Mouse (Mus musculus): ENCODE measurements at regions not wholly inside any gene's neighbourhood (a gene's known extent, or its start where the extent isn't known, plus 50 kb on each side); places are given as distances from the start of the nearest gene placed in this dataset.

DNA sequence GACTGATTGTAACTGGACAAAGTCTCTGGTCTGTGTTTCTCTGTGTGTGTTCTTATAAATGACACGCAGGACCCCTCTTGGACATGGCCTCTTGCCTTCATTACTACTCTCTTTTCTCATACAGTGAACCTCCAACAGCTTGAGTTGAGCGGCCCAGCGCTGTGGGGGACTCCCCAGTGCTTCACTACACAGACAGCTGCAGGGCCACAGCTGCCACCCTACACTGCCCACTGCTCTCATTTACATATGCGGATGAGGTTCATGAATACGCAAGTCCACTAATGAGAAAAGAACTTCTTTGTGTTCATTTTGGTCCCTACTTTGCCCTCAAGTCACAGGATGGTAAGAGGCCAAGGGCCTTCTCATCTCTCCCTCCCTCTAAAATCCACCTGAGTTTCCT lies 183.4 kb upstream of the Bcl6 start:
- Histone ChIP-seq H3K27ac (no peak overlapping the region), H3K36me3 (no peaks in the 10 kb centered on the region), H3K9ac (no peak overlapping the region), H3K4me1 (no peaks in the 10 kb centered on the region), H3K9me3 (no peaks in the 10 kb centered on the region), H3K4me3 (no peak overlapping the region), H3K27me3 (replicated peaks) (no peaks in the 10 kb centered on the region), H3K4me2 (replicated peaks) (no peak overlapping the region)
- peak; percentile 90 for ATAC-seq (ENCODE audit: low FRiP score, low read depth)
- 61% methylated on average over 5 of the region's 5 CpGs for WGBS

DNA sequence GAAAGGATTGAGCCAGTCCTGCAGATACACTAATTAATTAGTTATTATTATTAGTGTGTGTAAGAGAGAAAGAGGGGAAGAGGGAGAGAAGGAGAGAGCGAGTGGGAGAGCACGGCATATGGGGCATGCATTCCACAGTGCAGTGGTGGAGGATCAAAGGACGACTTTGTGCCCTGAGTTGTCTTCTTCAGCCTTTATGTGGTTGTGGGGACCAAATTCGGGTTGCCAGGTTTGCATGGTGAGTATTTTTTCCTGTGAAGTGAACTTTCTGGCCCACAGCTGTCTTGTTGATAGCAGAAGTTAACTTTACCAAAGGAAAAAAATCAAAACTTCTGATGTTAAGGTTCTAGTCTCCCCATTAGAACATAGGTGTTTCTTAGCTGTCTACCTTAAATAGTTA lies 182.5 kb upstream of the Bcl6 start:
- H3K9me3 ChIP-seq, result no peaks in the 10 kb centered on the region
- 78% methylated on average over 4 of the region's 4 CpGs for WGBS
- no peak overlapping the region for H3K27ac ChIP-seq
- H3K36me3 ChIP-seq, result no peaks in the 10 kb centered on the region
- no peak for ATAC-seq (ENCODE audit: low FRiP score, low read depth)
- no peaks in the 10 kb centered on the region for H3K4me1 ChIP-seq
- H3K9ac ChIP-seq, result no peak overlapping the region
- no peak overlapping the region for H3K4me3 ChIP-seq
- H3K4me2 ChIP-seq (replicated peaks), result no peak overlapping the region
- H3K27me3 ChIP-seq (replicated peaks), result no peaks in the 10 kb centered on the region

- no peak for ATAC-seq (ENCODE audit: low FRiP score, low read depth)
- H3K36me3 ChIP-seq, result no peaks in the 10 kb centered on the region
Measured at GRCm38 (mm10) chr16:24166496-24166895, 177.8 kb upstream of the Bcl6 start.

GRCm38 (mm10) chr16:24165461-24166081 lies 176.9 kb upstream of the Bcl6 start:
- H3K4me3 ChIP-seq, result no peak overlapping the region
- no peaks in the 10 kb centered on the region for H3K4me1 ChIP-seq
- 66% methylated on average over 11 of the region's 11 CpGs for WGBS
- no peak overlapping the region for H3K4me2 ChIP-seq (replicated peaks)
- H3K36me3 ChIP-seq, result no peaks in the 10 kb centered on the region
- H3K9me3 ChIP-seq, result no peaks in the 10 kb centered on the region
- no peak overlapping the region for H3K27ac ChIP-seq
- H3K9ac ChIP-seq, result no peak overlapping the region
- H3K27me3 ChIP-seq (replicated peaks), result no peaks in the 10 kb centered on the region
- ATAC-seq (ENCODE audit: low FRiP score, low read depth), result no peak

More at GRCm38 (mm10) chr16:24166496-24166895, 177.8 kb upstream of the Bcl6 start:
- Histone ChIP-seq H3K27ac (no peak overlapping the region), H3K4me3 (no peak overlapping the region), H3K4me1 (no peaks in the 10 kb centered on the region), H3K9ac (no peak overlapping the region), H3K27me3 (replicated peaks) (no peaks in the 10 kb centered on the region), H3K9me3 (no peaks in the 10 kb centered on the region), H3K4me2 (replicated peaks) (no peak overlapping the region)

DNA sequence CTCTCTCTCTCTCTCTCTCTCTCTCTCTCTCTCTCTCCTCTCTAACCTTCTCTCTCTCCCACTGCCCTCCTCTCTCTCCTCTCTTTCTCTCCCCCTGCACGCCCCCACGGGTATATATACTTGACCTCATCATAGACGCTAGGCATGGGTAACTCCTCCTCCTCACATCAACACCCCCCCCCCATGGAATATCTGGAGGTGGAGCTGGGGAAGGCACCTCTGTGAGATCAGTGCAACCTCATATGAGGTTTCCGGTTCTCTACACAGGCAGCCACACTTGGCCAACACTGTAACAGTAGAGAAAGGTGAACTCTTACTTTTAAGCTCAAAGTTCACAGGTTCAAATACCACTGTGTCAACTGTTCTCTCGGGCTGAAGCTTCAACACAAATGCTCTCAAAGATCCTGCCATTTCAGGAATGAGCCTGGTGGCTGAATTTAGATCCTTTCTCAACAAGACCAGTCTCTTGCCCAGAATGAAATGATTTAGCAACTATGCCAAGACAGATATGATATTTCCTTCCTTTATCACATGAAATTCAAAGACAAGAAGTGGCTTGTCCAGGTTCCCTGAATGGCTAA lies 172.1 kb upstream of the Bcl6 start:
- no peak overlapping the region for H3K4me2 ChIP-seq (replicated peaks)
- no peak overlapping the region for H3K4me3 ChIP-seq
- ATAC-seq (ENCODE audit: low FRiP score, low read depth), result no peak
- no peaks in the 10 kb centered on the region for H3K9me3 ChIP-seq
- H3K9ac ChIP-seq, result no peak overlapping the region
- H3K27ac ChIP-seq, result no peak overlapping the region
- 85% methylated on average over 5 of the region's 5 CpGs for WGBS
- no peaks in the 10 kb centered on the region for H3K4me1 ChIP-seq
- no peaks in the 10 kb centered on the region for H3K27me3 ChIP-seq (replicated peaks)
- H3K36me3 ChIP-seq, result no peaks in the 10 kb centered on the region

- Histone ChIP-seq H3K36me3 (no peaks in the 10 kb centered on the region), H3K27ac (no peak overlapping the region), H3K9me3 (no peaks in the 10 kb centered on the region), H3K4me1 (no peaks in the 10 kb centered on the region), H3K4me2 (replicated peaks) (no peak overlapping the region), H3K27me3 (replicated peaks) (no peaks in the 10 kb centered on the region), H3K9ac (no peak overlapping the region), H3K4me3 (no peak overlapping the region)
- 86% methylated on average over 2 of the region's 2 CpGs for WGBS
- ATAC-seq (ENCODE audit: low FRiP score, low read depth), result no peak
Measured at GRCm38 (mm10) chr16:24159336-24159735, 170.7 kb upstream of the Bcl6 start.

- no peak for ATAC-seq (ENCODE audit: low FRiP score, low read depth)
- Histone ChIP-seq H3K9me3 (no peaks in the 10 kb centered on the region), H3K27me3 (replicated peaks) (no peaks in the 10 kb centered on the region), H3K36me3 (no peaks in the 10 kb centered on the region), H3K27ac (no peak overlapping the region), H3K4me2 (replicated peaks) (no peak overlapping the region), H3K4me3 (no peak overlapping the region), H3K4me1 (no peaks in the 10 kb centered on the region), H3K9ac (no peak overlapping the region)
- 97% methylated on average over 2 of the region's 2 CpGs for WGBS
Measured at GRCm38 (mm10) chr16:24157753-24158152, 169.1 kb upstream of the Bcl6 start.

- no peak for ATAC-seq (ENCODE audit: low FRiP score, low read depth)
- no peaks in the 10 kb centered on the region for H3K27me3 ChIP-seq (replicated peaks)
Measured at GRCm38 (mm10) chr16:24156729-24157430, 168.2 kb upstream of the Bcl6 start.

DNA sequence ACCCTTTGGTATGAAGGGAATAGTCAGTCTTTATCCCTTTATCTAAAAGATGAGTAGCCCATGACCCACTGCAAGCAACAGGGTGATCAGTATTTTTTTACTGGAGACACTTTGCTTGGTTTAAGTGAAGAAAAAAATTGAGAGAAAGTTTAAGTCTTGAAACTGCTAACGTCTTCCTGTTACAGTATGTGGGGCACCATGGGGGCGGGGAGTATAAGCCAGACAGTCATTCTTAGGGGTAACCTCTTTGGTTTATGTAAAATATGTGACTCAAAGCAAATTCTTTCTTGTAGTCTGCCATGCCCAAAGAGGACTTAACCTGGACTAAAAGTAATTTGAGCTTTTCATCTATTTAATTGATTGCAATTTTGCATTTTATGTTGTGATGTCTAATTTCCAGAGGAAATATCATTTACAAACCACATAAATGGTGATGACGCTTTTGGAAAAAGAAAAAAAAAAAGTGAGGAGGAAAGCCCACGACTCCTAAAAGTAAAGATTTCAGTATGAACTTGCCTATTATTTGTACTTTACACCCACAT lies 166.2 kb upstream of the Bcl6 start:
- 86% methylated on average over 4 of the region's 4 CpGs for WGBS
- ATAC-seq (ENCODE audit: low FRiP score, low read depth), result no peak
- no peaks in the 10 kb centered on the region for H3K9me3 ChIP-seq

More at GRCm38 (mm10) chr16:24156729-24157430, 168.2 kb upstream of the Bcl6 start:
- Histone ChIP-seq H3K9me3 (no peaks in the 10 kb centered on the region), H3K9ac (no peak overlapping the region), H3K4me3 (no peak overlapping the region), H3K4me2 (replicated peaks) (no peak overlapping the region), H3K27ac (no peak overlapping the region), H3K4me1 (no peaks in the 10 kb centered on the region), H3K36me3 (no peaks in the 10 kb centered on the region)
- whole genome bisulfite sequencing, result 84% methylated on average over 6 of the region's 6 CpGs

GRCm38 (mm10) chr16:24153943-24154342 lies 165.3 kb upstream of the Bcl6 start:
- no peaks in the 10 kb centered on the region for H3K36me3 ChIP-seq
- no peaks in the 10 kb centered on the region for H3K27me3 ChIP-seq (replicated peaks)
- 24% methylated on average over 1 of the region's 1 CpGs for WGBS
- H3K9ac ChIP-seq, result no peak overlapping the region
- H3K4me1 ChIP-seq, result no peaks in the 10 kb centered on the region
- H3K27ac ChIP-seq, result no peak overlapping the region
- no peak overlapping the region for H3K4me3 ChIP-seq
- no peaks in the 10 kb centered on the region for H3K9me3 ChIP-seq
- H3K4me2 ChIP-seq (replicated peaks), result no peak overlapping the region
- ATAC-seq (ENCODE audit: low FRiP score, low read depth), result no peak

More for the DNA sequence above, 166.2 kb upstream of the Bcl6 start:
- H3K27ac ChIP-seq, result no peak overlapping the region
- H3K9ac ChIP-seq, result no peak overlapping the region
- no peaks in the 10 kb centered on the region for H3K4me1 ChIP-seq
- H3K27me3 ChIP-seq (replicated peaks), result no peaks in the 10 kb centered on the region
- no peak overlapping the region for H3K4me3 ChIP-seq
- H3K36me3 ChIP-seq, result no peaks in the 10 kb centered on the region
- H3K4me2 ChIP-seq (replicated peaks), result no peak overlapping the region

DNA sequence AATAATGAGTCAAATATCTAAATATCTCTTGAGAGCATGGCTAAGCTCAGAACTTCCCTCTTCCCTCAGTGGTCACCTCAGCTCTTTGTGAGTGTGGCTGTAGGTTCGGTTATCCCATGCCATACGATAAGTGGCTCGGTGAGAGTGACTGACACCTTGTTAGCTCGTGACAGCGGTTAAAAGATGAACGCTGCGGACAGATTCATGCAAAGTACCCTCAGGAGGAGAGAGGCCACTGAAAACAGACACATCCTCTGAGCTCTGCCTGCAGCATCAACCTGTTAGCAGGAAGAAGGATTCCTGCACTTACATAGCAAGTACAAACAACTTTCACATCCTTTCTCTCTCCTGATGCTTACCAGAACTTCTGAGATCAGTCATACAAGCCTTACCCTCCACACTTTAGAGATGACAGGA lies 163.2 kb upstream of the Bcl6 start:
- no peaks in the 10 kb centered on the region for H3K27me3 ChIP-seq (replicated peaks)
- H3K9me3 ChIP-seq, result no peaks in the 10 kb centered on the region
- H3K9ac ChIP-seq, result no peak overlapping the region
- no peaks in the 10 kb centered on the region for H3K36me3 ChIP-seq
- H3K27ac ChIP-seq, result no peak overlapping the region
- H3K4me2 ChIP-seq (replicated peaks), result no peak overlapping the region
- no peak overlapping the region for H3K4me3 ChIP-seq
- ATAC-seq (ENCODE audit: low FRiP score, low read depth), result no peak
- 77% methylated on average over 7 of the region's 7 CpGs for WGBS
- no peaks in the 10 kb centered on the region for H3K4me1 ChIP-seq

DNA sequence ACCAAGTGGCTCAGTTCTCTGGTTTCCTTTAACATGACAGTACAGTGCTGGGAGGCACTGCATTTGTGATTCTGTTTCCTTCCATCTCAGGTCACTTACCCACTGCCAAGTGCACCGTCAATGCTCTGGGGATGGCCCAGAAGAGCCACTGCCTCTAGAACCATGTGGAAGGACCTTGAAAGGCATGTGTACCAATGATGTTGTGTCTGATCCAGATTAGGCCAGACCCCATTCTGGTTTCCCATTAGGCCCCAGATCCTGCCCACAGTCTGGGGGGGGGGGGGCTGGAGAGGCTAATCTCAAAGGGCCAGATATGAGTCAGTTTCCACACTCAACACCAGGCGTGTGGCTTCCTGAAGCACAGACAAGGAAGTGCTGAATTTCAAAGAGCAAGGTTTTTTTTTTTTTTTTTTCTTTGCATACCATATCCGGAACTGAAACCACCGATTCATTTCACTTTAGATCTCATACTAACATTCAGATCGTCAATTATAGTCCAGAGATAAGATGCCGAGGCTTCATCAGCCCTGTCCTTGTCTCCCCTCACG lies 162.6 kb upstream of the Bcl6 start:
- Histone ChIP-seq H3K9ac (no peak overlapping the region), H3K4me3 (no peak overlapping the region), H3K4me2 (replicated peaks) (no peak overlapping the region), H3K27ac (no peak overlapping the region), H3K36me3 (no peaks in the 10 kb centered on the region), H3K27me3 (replicated peaks) (no peaks in the 10 kb centered on the region), H3K4me1 (no peaks in the 10 kb centered on the region), H3K9me3 (no peaks in the 10 kb centered on the region)
- WGBS, result 86% methylated on average over 7 of the region's 7 CpGs
- no peak for ATAC-seq (ENCODE audit: low FRiP score, low read depth)

Data from neural tube, embryonic 12.5 days (tissue).